Mouse (Mus musculus) heart, adult 2 months (tissue): ENCODE measurements around the gene Efcab6. TPM values are rescaled to one million over a fixed set of nuclear protein-coding genes. Genes with fewer than 3 reads are reported as not detected.

Experiments
- DNase-seq, 2 experiments: peaks; one replicate each; pipeline ENCODE4 v3.0.0; 2021
- H3K27ac ChIP-seq: fragments of 200-600 bp; 2 replicates; pipeline ENCODE4 v1.8.1; 2022
- H3K27me3 ChIP-seq: fragments of 200-500 bp; 2 replicates; pipeline ENCODE4 v1.6.1; 2012; ENCODE audit warnings: mild to moderate bottlenecking, low read length, inconsistent platforms, mixed read lengths; ENCODE audit not compliant: control insufficient read depth, insufficient read depth
- H3K36me3 ChIP-seq: fragments of 200-500 bp; 2 replicates; pipeline ENCODE4 v1.6.1; 2012; ENCODE audit warnings: low read length, inconsistent platforms; ENCODE audit not compliant: control insufficient read depth, insufficient read depth
- H3K4me1 ChIP-seq: fragments of 200-500 bp; 2 replicates; pipeline ENCODE4 v1.6.1; 2011; ENCODE audit warnings: low read length; ENCODE audit not compliant: control insufficient read depth, insufficient read depth
- H3K4me3 ChIP-seq: fragments of 200-600 bp; 2 replicates; pipeline ENCODE4 v1.8.1; 2022
- H3K79me2 ChIP-seq: fragments of 200-500 bp; replicated peaks from 2 replicates; pipeline ENCODE4 v1.6.1; 2012; ENCODE audit warnings: mild to moderate bottlenecking, inconsistent platforms, low read length, moderate library complexity, mixed read lengths; ENCODE audit not compliant: control insufficient read depth, insufficient read depth
- H3K9ac ChIP-seq: fragments of 200-500 bp; 2 replicates; pipeline ENCODE4 v1.6.1; 2012; ENCODE audit warnings: low read depth, mild to moderate bottlenecking, control low read depth, inconsistent platforms, low read length, mixed read lengths
- CTCF ChIP-seq: fragments of 200-600 bp; IDR thresholded peaks from 2 replicates; pipeline ENCODE4 v1.8.1; 2022; ENCODE audit warnings: antibody characterized with exemption, mild to moderate bottlenecking, moderate library complexity
- EP300 ChIP-seq: fragments of 200-500 bp; IDR thresholded peaks from 2 replicates; pipeline ENCODE4 v1.6.1; 2011; ENCODE audit warnings: low read depth, low read length, control low read depth; ENCODE audit not compliant: insufficient read depth
- POLR2A ChIP-seq: fragments of 200-500 bp; IDR thresholded peaks from 2 replicates; pipeline ENCODE4 v1.6.1; 2011; ENCODE audit warnings: mild to moderate bottlenecking, low read depth, low read length, control low read depth; ENCODE audit not compliant: insufficient read depth
- WGBS: fragments of 180-500 bp; shearing (Covaris S2); methylation state at CpG from one replicate; pipeline ENCODE4 v1.1.7; 2018; 5-methylcytosine and 5-hydroxymethylcytosine counted together
- intact Hi-C: fragments of 180-260 bp; cut with DNase I; formaldehyde crosslinking; loops from one replicate; pipeline ENCODE4 v1.15.1; 2025
- polyA plus RNA-seq: library from polyadenylated mRNA; depleted of rRNA; stranded (reverse); fragments of >200 nt; gene quantifications from 2 replicates; pipeline ENCODE4 v1.2.3, GENCODE M21; 2012
- total RNA-seq, 2 experiments: library from RNA; stranded (reverse); gene quantifications; 2 replicates each; pipeline ENCODE4 v1.2.3; 2021

The Efcab6 gene
- total and polyA plus RNA-seq, 3 experiments = 0.18 TPM; not detected in 2

DNA sequence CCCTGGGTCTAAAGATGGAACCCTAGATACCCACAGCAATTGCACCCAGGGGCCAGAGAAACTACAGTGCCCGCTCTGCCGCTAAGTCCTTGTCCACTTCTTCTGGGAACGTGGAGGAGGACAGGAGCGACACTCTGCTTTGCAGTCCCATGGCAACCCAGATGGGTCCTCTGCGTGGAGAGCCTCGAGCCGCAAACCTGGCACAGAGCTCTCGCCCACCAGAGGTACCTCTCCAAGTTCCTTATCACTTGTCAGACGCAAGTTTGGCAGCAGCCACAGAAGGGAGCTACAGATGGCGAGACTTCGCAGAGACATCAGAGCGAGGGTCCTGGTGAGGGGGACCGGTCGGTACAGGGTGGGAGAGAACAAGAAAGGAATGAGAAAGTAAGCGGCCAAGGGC lies 73.0 kb downstream of the Efcab6 start:
- Histone ChIP-seq H3K79me2 (no peaks in the 10 kb centered on the region), H3K36me3 (no peaks in the 10 kb centered on the region), H3K4me1 (no peaks in the 10 kb centered on the region), H3K9ac (no peak overlapping the region), H3K27me3 (peaks cover 2% of the 10 kb centered on the region; the same call in 1 of the 2 replicates), H3K27ac (no peak overlapping the region), H3K4me3 (no peak overlapping the region)
- WGBS = 56% methylated on average over 15 of the region's 15 CpGs
- intact Hi-C loops = no loop called here
- TF ChIP-seq POLR2A (no peak), EP300 (no peak), CTCF (no peak)
- DNase-seq = no peak

DNA sequence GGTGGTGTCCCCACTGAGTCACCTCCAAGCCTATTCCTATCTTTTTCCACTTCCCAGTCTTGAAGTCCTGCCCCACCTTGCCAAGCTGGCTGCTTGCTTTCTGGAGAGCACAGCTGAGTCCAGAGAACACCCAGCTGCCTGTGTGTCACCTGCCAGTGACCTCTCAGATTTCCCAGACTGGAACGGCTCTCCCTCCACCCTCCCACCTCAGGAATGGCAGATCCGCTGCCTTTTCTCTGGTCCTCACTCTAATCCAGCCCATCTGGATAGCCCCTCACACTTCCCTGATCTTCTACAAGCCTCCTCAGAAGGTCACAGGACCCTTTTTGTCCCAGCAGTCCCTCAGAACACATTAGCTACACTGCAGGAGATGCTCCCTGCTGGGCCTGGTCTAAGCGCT lies 73.7 kb downstream of the Efcab6 start:
- Histone ChIP-seq H3K4me3 (no peak overlapping the region), H3K36me3 (no peaks in the 10 kb centered on the region), H3K27ac (no peak overlapping the region), H3K9ac (no peak overlapping the region), H3K79me2 (no peaks in the 10 kb centered on the region), H3K27me3 (peaks cover 2% of the 10 kb centered on the region; the same call in 1 of the 2 replicates), H3K4me1 (no peaks in the 10 kb centered on the region)
- DNase-seq = no peak
- intact Hi-C loops = no loop called here
- TF ChIP-seq EP300 = no peak
- TF ChIP-seq CTCF = no peak
- TF ChIP-seq POLR2A = no peak
- 13% methylated on average over 3 of the region's 3 CpGs for WGBS

DNA sequence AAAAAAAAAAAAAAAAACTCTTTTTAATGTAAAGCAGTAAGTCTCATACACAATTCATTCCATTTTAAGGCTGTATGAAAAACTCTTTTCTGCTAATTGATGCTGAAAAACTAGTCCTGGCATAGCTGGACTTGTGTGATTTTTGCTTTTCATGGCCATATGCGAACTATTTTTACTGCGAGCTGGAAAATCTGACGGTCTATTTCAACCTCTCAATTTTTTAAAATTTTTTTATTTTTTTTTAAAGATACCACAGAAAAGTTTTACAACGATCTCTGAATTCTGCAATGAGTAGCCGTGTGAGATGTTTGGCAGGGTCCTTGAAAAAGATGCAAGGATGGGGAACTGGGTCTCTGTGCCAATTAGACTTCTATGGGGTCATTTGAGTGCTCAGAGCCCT lies 75.9 kb downstream of the Efcab6 start:
- Histone ChIP-seq H3K79me2 (no peaks in the 10 kb centered on the region), H3K27me3 (peaks cover 2% of the 10 kb centered on the region; the same call in 1 of the 2 replicates), H3K27ac (no peak overlapping the region), H3K4me1 (no peaks in the 10 kb centered on the region), H3K9ac (no peak overlapping the region), H3K4me3 (no peak overlapping the region), H3K36me3 (no peaks in the 10 kb centered on the region)
- DNase-seq = no peak
- TF ChIP-seq CTCF (no peak), POLR2A (no peak), EP300 (no peak)
- 87% methylated on average over 5 of the region's 5 CpGs for WGBS
- intact Hi-C loops = no loop called here

DNA sequence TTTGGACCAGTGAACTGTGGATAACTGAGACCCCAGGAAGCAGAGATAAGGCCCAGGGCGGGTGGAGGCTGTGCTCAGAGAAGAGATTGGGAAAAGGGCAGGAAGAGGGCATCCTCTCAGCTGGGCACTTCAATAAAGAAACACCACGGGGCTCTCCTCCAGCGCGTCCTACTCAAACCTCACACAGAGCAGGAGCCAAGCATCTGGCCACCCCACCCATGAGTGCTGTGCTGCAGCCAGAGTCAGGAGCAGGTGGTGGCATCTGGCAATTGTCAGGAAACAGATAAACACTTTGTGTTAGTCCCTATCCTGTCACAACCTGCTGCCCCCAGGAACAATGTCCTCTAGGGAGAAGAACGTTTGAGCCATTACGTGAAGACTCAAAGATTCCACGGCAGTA lies 77.1 kb downstream of the Efcab6 start:
- Histone ChIP-seq H3K27ac (no peak overlapping the region), H3K9ac (no peak overlapping the region), H3K27me3 (peaks cover 2% of the 10 kb centered on the region; the same call in 1 of the 2 replicates), H3K79me2 (no peaks in the 10 kb centered on the region), H3K36me3 (no peaks in the 10 kb centered on the region), H3K4me3 (no peak overlapping the region), H3K4me1 (no peaks in the 10 kb centered on the region)
- intact Hi-C loops = no loop called here
- WGBS = 14% methylated on average over 7 of the region's 7 CpGs
- DNase-seq = peak in 1 of 2 experiments; percentile 9
- TF ChIP-seq POLR2A (no peak), EP300 (no peak), CTCF (no peak)

DNA sequence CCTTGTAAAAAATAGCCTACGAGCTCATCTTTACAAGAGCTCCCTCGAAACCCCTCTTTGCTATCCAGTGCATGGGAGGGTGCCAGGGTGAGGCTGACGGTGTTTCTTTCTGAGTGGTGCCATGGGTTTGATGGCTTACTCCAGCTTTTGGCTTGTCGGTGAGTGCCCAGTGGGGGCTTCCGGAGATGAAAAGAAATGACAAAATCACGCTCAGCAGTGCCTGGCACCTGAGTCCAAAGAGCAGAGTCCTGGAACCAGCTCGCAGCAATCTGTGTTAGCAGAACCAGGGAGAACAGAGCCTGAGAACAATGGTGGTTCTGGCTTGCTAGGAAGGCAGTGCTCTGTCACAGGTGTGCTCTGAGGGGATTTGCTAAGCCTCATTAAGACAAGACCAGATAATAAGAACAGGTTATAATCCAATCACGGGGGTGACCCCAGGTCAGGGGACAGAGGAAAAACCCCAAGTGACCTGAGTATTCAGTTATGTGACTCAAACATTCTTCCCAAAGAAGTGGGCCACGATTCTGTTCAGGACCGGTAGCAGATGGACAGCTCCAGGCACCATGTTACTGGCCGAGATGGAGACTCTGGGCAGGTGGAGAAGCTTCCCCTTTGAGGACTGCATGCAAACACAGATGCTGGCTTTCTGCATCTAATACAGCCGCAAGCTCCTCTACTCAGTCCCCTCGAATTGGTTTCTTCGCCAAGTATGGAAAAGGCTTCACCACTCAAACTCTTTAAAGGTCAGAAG lies 82.8 kb downstream of the Efcab6 start:
- Histone ChIP-seq H3K27me3 (peaks cover 1% of the 10 kb centered on the region; the same call in 1 of the 2 replicates), H3K9ac (no peak overlapping the region), H3K36me3 (no peaks in the 10 kb centered on the region), H3K4me1 (no peaks in the 10 kb centered on the region), H3K79me2 (no peaks in the 10 kb centered on the region), H3K4me3 (no peak overlapping the region), H3K27ac (no peak overlapping the region)
- intact Hi-C loops = no loop called here
- 54% methylated on average over 14 of the region's 14 CpGs for WGBS
- TF ChIP-seq CTCF = no peak
- TF ChIP-seq EP300 = no peak
- no peak for TF ChIP-seq POLR2A
- DNase-seq = no peak

DNA sequence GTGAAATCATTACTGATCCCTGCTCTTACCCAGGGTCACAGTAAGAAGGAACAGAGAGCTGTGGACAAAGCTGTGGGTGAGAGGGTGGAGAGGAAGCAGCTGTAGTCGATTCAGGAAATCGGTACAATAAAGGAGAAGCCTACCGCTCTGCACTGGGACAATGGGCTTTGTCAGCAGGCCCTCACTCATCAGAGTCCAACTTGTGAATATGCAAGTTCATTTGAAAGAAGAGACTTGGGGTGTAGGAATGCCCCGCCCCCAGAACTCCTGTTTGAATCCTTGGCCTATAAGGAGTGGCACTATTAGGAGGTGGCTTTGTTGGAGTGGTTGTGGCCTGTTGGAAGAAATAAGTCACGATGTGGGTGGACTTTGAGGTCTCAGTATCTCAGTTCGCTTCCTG lies 86.3 kb downstream of the Efcab6 start:
- Histone ChIP-seq H3K9ac (no peak overlapping the region), H3K27ac (no peak overlapping the region), H3K36me3 (no peaks in the 10 kb centered on the region), H3K27me3 (peaks cover 3% of the 10 kb centered on the region; the same call in 1 of the 2 replicates), H3K4me3 (no peak overlapping the region), H3K4me1 (no peaks in the 10 kb centered on the region), H3K79me2 (no peaks in the 10 kb centered on the region)
- intact Hi-C loops = no loop called here
- 45% methylated on average over 6 of the region's 6 CpGs for WGBS
- no peak for DNase-seq
- TF ChIP-seq POLR2A (no peak), EP300 (no peak), CTCF (no peak)
